In genomic region chr9:100917111-100917510, GRCm38 (mm10) we compare ENCODE assay signal across 8 mouse cellular contexts.
DNase-seq lines count a peak whose midpoint lies in the region; ATAC-seq and TF ChIP-seq lines count a peak whose summit lies in the region.

No protein-coding gene starts in this region.

- WGBS in heart, postnatal 0 days = 45% methylated on average over 2 of the region's 2 CpGs
- 47% methylated on average over 2 of the region's 2 CpGs for WGBS in heart, embryonic 12.5 days

- no peak overlapping the region for H3K4me2 ChIP-seq in heart, postnatal 0 days (ENCODE audit: low read depth, low read length)
- no peak overlapping the region for H3K4me2 ChIP-seq in heart, embryonic 12.5 days

- H3K27ac ChIP-seq in heart, postnatal 0 days (ENCODE audit: low read depth) = no peak overlapping the region
- H3K27ac ChIP-seq in heart, embryonic 12.5 days (ENCODE audit: poor library complexity, severe bottlenecking) = no peak overlapping the region

- H3K36me3 ChIP-seq in heart, postnatal 0 days (replicated peaks; ENCODE audit: control insufficient read depth, insufficient read depth, low read length) = no peaks in the 10 kb centered on the region
- H3K36me3 ChIP-seq in heart, embryonic 12.5 days = 0 out of 2 replicates have a peak, but pooled peaks cover 7% of the 10 kb centered on the region

- DNase-seq in heart, postnatal 0 days (ENCODE audit: low spot score) = peak; percentile 64
- DNase-seq in CD8-positive naive resting alpha-beta T cell, adult 2 months (ENCODE audit: low read depth in 2 of 2, low spot score in 2 of 2) = peak; percentile 37 to 47
- DNase-seq in c-Kit-negative CD71-positive TER-119-positive erythroid progenitor cells, embryonic 14.5 days (ENCODE audit: low read depth, low spot score) = peak; percentile 6
- peak; percentile 49 to 86 for DNase-seq in frontal cortex, adult 2 months (ENCODE audit: extremely low spot score in 1 of 2, low spot score in 1 of 2)
- DNase-seq in layer of hippocampus, adult 9-11 months = peak; percentile 42

- TF ChIP-seq EP300 in heart, postnatal 0 days (IDR thresholded peaks at IDR 0.05; ENCODE audit: low read depth) = no peak

- TF ChIP-seq CTCF in heart, postnatal 0 days (IDR thresholded peaks at IDR 0.05; ENCODE audit: low read depth) = peak; percentile 69

- H3K9me3 ChIP-seq in heart, postnatal 0 days (replicated peaks; ENCODE audit: control insufficient read depth, low read length) = no peaks in the 10 kb centered on the region
- no peaks in the 10 kb centered on the region for H3K9me3 ChIP-seq in heart, embryonic 12.5 days (replicated peaks)

- ATAC-seq in heart, postnatal 0 days (ENCODE audit: insufficient read depth, low read depth) = no peak
- no peak for ATAC-seq in heart, embryonic 12.5 days (ENCODE audit: insufficient number of reproducible peaks, low FRiP score)
- ATAC-seq in neutrophil, adult 5-6 weeks (ENCODE audit: extremely low read depth, insufficient number of reproducible peaks, low FRiP score, poor library complexity, severe bottlenecking) = peak; percentile 48; the same call in 1 of the 2 replicates
- ATAC-seq in megakaryocyte, adult 5-6 weeks (ENCODE audit: poor library complexity, severe bottlenecking) = no peak

- H3K4me3 ChIP-seq in heart, postnatal 0 days (ENCODE audit: low read depth, low read length) = no peak overlapping the region
- H3K4me3 ChIP-seq in heart, embryonic 12.5 days = no peak overlapping the region

- H3K27me3 ChIP-seq in heart, postnatal 0 days (ENCODE audit: control insufficient read depth, insufficient read depth, low read length) = no peaks in the 10 kb centered on the region
- H3K27me3 ChIP-seq in heart, embryonic 12.5 days (replicated peaks) = no peaks in the 10 kb centered on the region

- H3K9ac ChIP-seq in heart, postnatal 0 days (replicated peaks; ENCODE audit: low read depth, low read length) = no peak overlapping the region
- no peak overlapping the region for H3K9ac ChIP-seq in heart, embryonic 12.5 days

- H3K4me1 ChIP-seq in heart, postnatal 0 days (ENCODE audit: control insufficient read depth, insufficient read depth) = no peaks in the 10 kb centered on the region
- H3K4me1 ChIP-seq in heart, embryonic 12.5 days (replicated peaks) = no peaks in the 10 kb centered on the region

Comparison
In these comparisons a context has a peak if more than half of its experiments do, and no peak if none do; other contexts are left out.
1. DNase-seq: peak in every context shown above with its lines; median percentile 68 in frontal cortex, adult 2 months; 64 in heart, postnatal 0 days; 42 in CD8-positive naive resting alpha-beta T cell, adult 2 months; 42 in layer of hippocampus, adult 9-11 months; 6 in c-Kit-negative CD71-positive TER-119-positive erythroid progenitor cells, embryonic 14.5 days.